Mouse (Mus musculus) bone marrow macrophage, adult 2 months (primary cell): ENCODE measurements around the gene 1600015I10Rik.

Source experiments
- CTCF ChIP-seq: IDR thresholded peaks from 2 replicates; pipeline ENCODE4 v1.5.1; 2012; ENCODE audit warnings: low read depth, mild to moderate bottlenecking, low read length, moderate library complexity
- POLR2A ChIP-seq: IDR thresholded peaks from 2 replicates; pipeline ENCODE4 v1.6.1; 2012; ENCODE audit warnings: mild to moderate bottlenecking, low read depth, low read length, borderline replicate concordance

DNA sequence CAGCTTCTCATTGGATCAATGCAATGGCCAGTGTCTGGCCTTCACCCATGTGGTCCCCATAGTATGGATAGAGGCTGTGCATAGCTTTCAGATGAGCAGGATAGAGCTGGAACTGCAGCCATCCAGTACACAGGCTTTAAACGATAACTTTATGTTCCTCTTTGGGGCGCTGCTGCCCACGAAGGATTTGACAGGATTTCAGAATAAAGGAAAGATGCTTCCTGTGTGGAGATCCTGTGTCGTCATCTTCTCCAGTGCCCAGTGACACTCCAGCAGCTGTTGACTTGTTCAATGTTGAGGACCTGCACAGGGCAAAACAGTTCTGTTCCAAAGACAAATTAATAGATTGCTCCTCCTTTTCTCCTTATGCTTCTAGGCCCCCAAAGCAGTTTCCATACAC, 27.1 kb downstream of the 1600015I10Rik start:
- TF ChIP-seq POLR2A = no peak
- no peak for TF ChIP-seq CTCF
